Mouse (Mus musculus): ENCODE measurements at regions not wholly inside any gene's neighbourhood (a gene's known extent, or its start where the extent isn't known, plus 50 kb on each side); places are given as distances from the start of the nearest gene placed in this dataset.

DNA sequence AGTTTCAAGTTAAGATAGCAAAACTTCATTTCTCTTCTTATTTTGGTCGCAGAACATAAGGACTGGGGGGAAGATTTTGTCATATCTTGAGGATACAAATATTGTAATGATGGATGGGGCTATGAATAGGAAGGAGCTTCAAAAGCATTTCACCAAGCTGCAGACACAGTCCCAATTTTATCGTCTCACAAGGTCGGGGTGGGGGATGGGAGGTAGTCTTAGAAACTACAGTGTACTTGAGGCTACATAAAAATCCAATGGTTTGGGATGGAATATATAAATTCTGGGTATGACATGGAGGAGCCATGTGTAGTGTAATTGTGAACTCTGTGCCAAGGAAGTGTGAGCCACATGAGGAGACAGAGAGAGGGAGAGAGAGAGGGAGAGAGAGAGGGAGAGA lies 464.6 kb downstream of the Tm4sf1 start:
- DNase-seq, result no peak
- Histone ChIP-seq H3K27ac (no peak overlapping the region), H3K4me3 (no peak overlapping the region)
- TF ChIP-seq CTCF (IDR thresholded peaks at IDR 0.05), result no peak
- intact Hi-C loops (cut with DNase I), result no loop called here

DNA sequence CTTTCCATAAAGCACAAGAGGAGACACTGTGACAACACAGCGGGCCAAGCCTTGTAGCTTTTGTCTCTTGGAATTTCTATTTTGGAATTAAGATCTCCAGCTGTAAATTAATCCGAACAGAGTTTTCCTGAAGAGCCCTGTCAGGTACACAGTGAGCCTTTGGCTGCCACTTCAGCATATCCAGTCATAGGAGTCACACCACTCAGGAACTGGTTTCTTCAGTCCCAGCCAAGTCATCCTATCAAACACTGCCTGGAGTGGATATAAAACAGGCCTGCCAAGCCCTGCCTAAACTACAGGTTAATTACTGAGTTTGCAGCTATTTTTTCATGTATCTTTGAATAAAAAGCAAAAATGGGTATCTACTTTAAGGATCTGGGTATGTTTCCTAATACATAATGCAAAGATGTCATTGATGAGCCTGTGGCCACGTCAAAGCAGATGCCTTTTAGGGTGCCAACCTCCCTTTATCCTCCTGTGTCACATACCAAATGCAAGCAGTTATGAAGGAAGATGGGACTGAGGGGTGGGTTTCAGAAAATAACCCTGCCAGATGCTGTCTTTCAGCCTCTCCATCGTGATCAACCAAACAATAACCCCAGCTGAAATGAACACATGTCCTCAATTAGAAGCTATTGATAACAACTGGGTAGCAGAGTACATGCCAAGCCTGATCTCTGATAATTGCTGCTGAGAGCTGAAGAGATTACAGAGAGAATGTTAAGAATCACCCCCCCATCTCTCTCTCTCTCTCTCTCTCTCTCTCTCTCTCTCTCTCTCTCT lies 471.3 kb downstream of the Tm4sf1 start:
- TF ChIP-seq CTCF (IDR thresholded peaks at IDR 0.05), result no peak
- Histone ChIP-seq H3K27ac (no peak overlapping the region), H3K4me3 (no peak overlapping the region)
- intact Hi-C loops (cut with DNase I), result no loop called here
- DNase-seq, result no peak

DNA sequence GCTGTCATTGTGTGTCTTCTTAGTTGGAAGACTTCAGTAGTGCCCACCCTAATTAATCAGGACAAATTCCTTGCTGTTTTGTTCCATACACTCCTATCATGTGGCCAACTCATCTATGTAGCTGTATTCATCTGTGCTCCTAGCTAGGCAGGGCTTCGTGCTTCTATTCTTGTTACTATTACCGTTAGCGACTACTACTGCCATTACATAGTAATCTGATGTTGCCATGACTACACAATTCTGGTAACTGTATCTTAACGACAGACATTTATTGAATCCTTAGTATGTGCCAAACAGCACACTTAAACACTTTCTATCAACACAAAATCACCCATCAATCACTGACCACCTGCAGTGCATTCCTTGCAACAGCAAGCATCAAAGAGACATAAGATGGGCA lies 477.6 kb downstream of the Tm4sf1 start:
- intact Hi-C loops (cut with DNase I), result no loop called here
- no peak for DNase-seq
- TF ChIP-seq CTCF (IDR thresholded peaks at IDR 0.05), result no peak
- no peak overlapping the region for H3K27ac ChIP-seq
- H3K4me3 ChIP-seq, result no peak overlapping the region

DNA sequence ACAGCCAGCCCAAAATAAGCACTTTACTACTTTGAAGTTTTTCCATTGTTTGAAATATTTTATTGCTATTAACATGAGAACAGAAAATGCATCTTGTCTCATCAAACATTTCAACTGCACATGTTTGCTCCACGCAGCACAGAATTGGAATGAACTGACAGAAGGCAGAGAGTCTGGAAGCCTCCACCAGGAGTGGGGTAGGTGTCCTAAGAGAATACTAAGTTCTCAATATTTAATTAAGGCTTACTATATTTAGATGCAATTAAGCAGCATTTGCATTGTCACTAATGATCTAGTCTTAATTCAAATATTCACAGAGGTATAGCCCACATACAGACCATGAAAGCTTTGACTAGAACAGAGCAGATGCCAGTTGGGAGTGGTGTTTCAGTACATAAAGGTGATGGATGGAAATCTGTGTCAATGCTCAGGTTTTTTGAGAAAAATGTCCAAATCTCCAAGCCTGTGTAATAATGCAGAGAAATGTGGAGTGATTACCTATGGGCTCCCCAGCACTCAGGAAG lies 491.2 kb downstream of the Tm4sf1 start:
- TF ChIP-seq CTCF (IDR thresholded peaks at IDR 0.05), result no peak
- Histone ChIP-seq H3K4me3 (no peak overlapping the region), H3K27ac (no peak overlapping the region)
- intact Hi-C loops (cut with DNase I), result no loop called here
- no peak for DNase-seq

DNA sequence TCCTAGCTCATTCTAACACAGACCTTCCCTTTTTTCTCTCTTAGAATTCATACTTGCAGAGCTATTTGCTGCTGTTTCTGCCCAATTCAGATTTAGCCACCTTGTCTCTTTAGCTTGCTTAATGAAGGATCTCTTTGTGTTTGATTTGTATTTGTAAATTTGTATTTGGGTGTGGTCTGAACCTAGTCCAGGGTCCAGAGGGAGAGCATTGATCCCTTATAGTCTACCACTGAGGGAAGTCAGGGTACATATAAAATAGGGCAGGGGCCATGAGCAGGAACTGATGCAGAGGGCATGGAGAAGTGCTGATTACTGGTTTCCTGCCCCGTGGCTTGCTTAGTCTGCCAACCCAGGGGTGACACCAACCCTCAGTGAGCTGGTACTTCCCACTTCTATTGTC lies 508.7 kb downstream of the Tm4sf1 start:
- Histone ChIP-seq H3K27ac (no peak overlapping the region), H3K4me3 (no peak overlapping the region)
- TF ChIP-seq CTCF (IDR thresholded peaks at IDR 0.05), result no peak
- intact Hi-C loops (cut with DNase I), result no loop called here
- DNase-seq, result no peak

DNA sequence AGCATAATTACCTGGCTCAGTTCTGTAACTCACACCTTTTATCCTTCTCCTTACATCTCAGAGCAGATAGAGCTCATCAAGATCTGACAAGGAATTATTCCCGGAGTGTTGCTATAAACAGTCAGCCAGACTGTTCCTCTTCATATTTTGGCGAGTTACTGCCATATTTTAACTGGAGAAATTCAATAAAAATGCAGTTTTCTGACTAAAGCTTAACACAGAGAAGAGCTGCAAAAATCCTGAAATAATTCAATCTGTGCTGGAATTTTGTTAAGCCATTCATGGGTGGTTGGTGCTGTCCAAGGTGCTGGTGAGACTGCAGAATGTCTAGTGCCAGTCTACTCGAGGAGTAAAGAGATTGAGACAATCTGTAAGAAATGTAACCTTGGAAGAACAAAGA lies 512.6 kb downstream of the Tm4sf1 start:
- no peak for TF ChIP-seq CTCF (IDR thresholded peaks at IDR 0.05)
- Histone ChIP-seq H3K4me3 (no peak overlapping the region), H3K27ac (no peak overlapping the region)
- intact Hi-C loops (cut with DNase I), result no loop called here
- no peak for DNase-seq

DNA sequence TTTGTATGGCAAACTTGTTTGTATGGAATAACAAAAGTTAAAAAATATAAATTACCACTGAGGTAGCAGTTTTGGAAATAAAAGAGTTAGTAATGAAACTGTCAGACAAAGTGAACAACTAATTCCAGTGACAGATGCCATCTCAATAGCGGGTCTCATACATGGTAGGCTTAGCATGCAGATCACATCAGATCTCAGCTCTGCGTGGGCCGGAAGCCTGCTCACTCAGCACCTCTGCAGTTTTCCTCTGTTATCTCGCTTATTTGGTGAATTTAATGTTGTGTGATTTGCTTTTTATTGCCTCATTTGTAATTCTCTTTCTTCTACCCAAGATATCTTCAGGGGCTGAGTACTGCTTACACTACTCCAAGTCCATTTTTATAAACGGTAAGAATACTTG lies 527.9 kb downstream of the Tm4sf1 start:
- intact Hi-C loops (cut with DNase I), result no loop called here
- DNase-seq, result no peak
- Histone ChIP-seq H3K4me3 (no peak overlapping the region), H3K27ac (no peak overlapping the region)
- TF ChIP-seq CTCF (IDR thresholded peaks at IDR 0.05), result no peak

DNA sequence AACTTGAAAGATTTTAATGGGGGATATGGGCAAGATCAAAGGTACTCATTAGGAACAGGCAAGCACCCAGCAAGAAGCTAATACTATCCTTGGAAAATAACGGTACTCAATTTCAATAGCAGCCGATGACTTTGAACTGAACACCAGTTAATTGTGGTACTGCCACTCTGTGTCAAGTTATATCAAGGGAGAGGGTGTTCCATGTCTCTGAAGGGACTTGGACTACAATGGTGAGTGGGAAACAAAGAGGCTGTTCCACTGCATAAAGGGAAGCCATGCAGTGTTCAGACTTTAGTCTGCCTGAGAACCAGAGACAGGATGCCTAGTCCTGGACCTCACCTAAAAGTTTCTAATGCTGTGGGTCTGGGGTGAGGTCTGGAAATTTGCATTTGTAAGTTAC lies 531.6 kb downstream of the Tm4sf1 start:
- H3K27ac ChIP-seq, result no peak overlapping the region
- no peak overlapping the region for H3K4me3 ChIP-seq
- TF ChIP-seq CTCF (IDR thresholded peaks at IDR 0.05), result no peak
- no peak for DNase-seq
- intact Hi-C loops (cut with DNase I), result no loop called here

DNA sequence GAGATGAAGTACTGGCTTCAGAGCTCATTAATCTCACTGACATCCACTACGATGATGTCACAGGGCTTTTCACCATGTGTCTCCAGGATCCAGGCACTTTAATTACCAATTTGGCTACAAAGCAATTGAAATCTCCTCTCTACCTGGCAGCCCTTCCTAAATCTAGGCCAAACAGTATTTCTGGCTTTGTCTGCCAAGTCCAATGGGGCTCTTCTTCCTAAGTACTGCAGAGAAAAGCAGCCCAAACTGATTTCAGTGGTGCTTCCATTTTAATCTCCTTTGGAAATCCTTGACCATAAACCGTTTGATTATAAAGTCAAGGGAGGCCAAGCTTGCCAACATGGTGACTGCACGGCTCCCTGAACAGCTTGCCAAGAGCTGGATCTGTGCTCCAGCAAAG lies 534.7 kb downstream of the Tm4sf1 start:
- intact Hi-C loops (cut with DNase I), result no loop called here
- Histone ChIP-seq H3K27ac (no peak overlapping the region), H3K4me3 (no peak overlapping the region)
- TF ChIP-seq CTCF (IDR thresholded peaks at IDR 0.05), result no peak
- DNase-seq, result no peak

DNA sequence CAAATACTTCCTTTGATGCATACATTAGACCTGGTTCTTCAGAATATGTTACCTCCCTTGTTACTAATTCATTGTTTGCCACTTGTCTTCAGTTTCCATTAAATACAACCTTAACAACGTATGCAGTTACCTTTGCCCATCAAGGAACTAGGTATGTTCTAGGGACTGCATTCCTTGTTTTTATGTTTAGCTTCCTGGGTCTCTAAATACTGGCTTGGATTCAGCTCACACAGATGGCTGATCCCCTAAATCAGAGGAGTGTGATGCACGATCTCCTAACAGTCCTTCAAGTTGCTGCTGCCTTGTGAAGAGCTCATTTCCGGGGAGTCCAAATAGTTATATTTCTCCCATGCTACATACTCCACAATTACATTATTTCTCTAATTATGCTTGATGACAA lies 537.5 kb downstream of the Tm4sf1 start:
- Histone ChIP-seq H3K4me3 (no peak overlapping the region), H3K27ac (no peak overlapping the region)
- DNase-seq, result no peak
- intact Hi-C loops (cut with DNase I), result no loop called here
- no peak for TF ChIP-seq CTCF (IDR thresholded peaks at IDR 0.05)

DNA sequence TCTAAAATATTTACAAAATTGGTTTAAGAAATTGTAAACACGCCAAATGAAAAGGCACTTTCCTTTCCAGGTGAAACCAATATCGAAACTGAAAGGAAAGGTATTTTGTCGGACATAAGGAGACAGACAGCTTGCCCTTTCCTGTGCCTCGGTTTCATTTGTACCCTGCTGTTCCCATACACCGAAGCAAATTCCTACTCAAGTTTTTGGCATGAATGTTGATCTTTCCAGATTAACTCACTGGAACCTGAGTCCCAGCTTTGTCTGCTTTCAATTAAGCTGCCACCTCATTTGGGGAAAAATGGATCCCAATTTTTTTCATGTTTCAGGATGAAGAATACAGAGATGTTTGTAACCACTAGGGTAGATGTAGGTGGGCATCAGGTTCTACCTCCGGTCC lies 537.9 kb downstream of the Tm4sf1 start:
- TF ChIP-seq CTCF (IDR thresholded peaks at IDR 0.05), result no peak
- no peak overlapping the region for H3K4me3 ChIP-seq
- intact Hi-C loops (cut with DNase I), result no loop called here
- no peak for DNase-seq
- no peak overlapping the region for H3K27ac ChIP-seq

DNA sequence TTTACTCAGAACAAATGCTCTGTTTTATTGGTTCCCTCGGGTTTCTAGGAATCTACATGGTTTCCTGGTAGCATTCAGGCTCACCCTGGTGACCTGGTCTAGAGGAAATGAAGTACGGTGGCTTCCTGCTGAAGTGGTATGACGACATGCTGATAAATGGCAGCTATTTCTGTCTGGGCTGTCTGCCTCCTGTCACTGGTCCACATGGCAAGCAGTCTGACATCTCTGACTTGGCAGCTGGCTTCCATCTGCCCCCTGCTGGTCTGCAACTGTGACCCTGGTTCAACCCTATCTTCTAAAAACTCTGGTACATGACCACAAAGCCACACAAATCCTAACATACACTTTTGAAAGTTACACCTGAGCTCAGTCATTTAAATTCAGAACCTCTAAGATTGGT lies 548.1 kb downstream of the Tm4sf1 start:
- intact Hi-C loops (cut with DNase I), result loop anchor here (5.0 kb wide), 1 partner anchor 746 kb away; no protein-coding TSS in a partner anchor

DNA sequence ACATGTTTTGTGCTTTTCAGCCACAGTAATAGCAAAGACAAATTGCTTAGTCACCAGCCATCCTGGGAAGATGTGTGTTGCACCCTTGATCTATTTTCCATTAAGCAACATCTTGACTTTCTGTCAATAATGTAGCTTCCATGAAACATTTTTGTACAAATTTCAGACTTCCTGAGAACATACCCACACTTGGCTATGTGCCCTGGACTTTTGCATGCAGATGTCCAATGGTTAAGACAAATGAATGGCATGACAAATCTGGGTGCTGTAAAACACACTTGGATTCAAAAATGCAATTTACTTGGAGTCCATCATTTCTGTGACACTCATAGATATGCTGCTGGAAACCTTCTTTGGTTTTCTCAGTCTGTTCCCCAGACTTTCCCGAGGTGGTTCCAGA lies 549.9 kb downstream of the Tm4sf1 start:
- Histone ChIP-seq H3K4me3 (no peak overlapping the region), H3K27ac (no peak overlapping the region)
- no peak for TF ChIP-seq CTCF (IDR thresholded peaks at IDR 0.05)
- intact Hi-C loops (cut with DNase I), result loop anchor here (5.0 kb wide), 1 partner anchor 745 kb away; no protein-coding TSS in a partner anchor
- DNase-seq, result no peak

More for the DNA sequence above, 548.1 kb downstream of the Tm4sf1 start:
- H3K27ac ChIP-seq, result no peak overlapping the region
- DNase-seq, result peak; percentile 68
- peak; percentile 53 for TF ChIP-seq CTCF (IDR thresholded peaks at IDR 0.05)
- no peak overlapping the region for H3K4me3 ChIP-seq

DNA sequence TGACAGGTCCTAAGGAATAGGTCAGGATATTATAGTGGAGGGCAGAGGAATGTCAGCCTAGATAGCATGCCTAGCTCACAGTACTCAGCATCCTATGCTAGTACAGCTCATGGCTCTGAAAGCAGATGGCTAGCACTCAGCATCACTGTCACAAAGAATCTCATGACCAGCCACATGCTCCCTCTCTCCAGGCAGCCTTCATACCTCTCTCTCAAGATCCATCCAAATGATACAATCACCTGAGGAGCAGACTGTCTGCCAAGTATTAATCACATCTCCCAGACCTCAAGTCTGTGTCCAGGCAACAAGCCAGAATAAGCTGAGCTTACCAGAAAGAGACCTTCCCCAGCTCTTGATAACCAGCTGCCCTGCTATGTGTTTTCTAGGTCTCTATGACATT lies 557.4 kb upstream of the Nbea start:
- TF ChIP-seq CTCF (IDR thresholded peaks at IDR 0.05), result no peak
- DNase-seq, result no peak
- no peak overlapping the region for H3K27ac ChIP-seq
- intact Hi-C loops (cut with DNase I), result no loop called here
- H3K4me3 ChIP-seq, result no peak overlapping the region

Measured in gastrocnemius, adult 2 months (tissue).